Mouse (Mus musculus) liver, adult 2 months (tissue): ENCODE measurements around the gene Ngdn.

Source experiments
- CTCF ChIP-seq: fragments of 200-500 bp; IDR thresholded peaks from 2 replicates; pipeline ENCODE4 v1.5.1; 2011; ENCODE audit warnings: low read depth, low read length, control low read depth
- POLR2A ChIP-seq: fragments of 200-500 bp; IDR thresholded peaks from 2 replicates; pipeline ENCODE4 v1.6.1; 2011; ENCODE audit warnings: low read length, control low read depth; ENCODE audit not compliant: insufficient read depth; ENCODE audit errors: extremely low read depth

DNA sequence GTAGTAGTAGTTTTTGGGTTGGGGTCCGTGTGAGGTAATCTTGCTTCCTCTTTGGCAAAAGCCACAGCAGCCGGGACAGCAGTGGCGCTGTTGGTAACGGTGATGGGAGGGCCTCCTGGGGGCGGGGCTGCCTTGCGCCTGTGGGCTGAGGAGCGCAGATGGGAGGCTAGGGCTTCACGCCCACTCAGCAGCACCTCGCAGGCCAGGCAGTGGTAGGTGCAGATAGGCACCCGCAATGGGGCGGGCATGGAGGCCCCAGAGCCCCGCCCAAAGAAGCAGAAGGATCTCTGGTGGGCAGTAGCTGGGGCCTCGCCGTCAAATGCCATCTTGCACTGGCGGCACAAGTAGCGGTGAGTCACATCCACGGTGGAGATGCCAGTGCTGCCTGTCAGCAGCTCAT lies 47.4 kb downstream of the Ngdn start:
- TF ChIP-seq CTCF (no peak), POLR2A (no peak)
